Mouse (Mus musculus) cerebellum, adult 2 months (tissue): ENCODE measurements around the gene Phlpp2.

ENCODE experiments used
- CTCF ChIP-seq: fragments of 200-500 bp; IDR thresholded peaks from 2 replicates; pipeline ENCODE4 v1.5.1; 2011; ENCODE audit warnings: low read depth, mild to moderate bottlenecking, control low read depth, low read length, moderate library complexity, borderline replicate concordance; ENCODE audit not compliant: insufficient read depth
- POLR2A ChIP-seq: fragments of 200-500 bp; IDR thresholded peaks from 2 replicates; pipeline ENCODE4 v1.6.1; 2011; ENCODE audit warnings: low read length, control low read depth, borderline replicate concordance; ENCODE audit not compliant: insufficient read depth

DNA sequence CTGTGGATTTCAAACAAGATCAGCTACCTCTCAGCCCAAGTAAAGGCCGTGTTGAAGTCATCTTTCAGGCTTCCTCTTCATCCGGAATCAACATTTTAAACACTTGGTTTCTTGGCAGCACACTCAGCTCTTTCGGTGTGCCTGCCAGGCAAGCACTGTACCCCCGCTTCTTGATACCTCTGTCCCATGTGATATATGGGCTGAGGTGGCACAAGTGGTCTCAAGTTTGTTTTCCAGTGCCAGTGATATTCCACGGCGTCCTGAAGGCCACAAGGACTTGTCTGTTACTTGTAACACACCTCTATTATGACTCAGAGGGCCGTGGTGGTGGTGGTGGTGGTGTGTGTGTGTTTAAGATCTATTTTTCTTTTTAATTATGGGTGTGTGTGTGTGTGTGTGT, 77.4 kb downstream of the Phlpp2 start:
- TF ChIP-seq CTCF: no peak
- TF ChIP-seq POLR2A: no peak
